Mouse (Mus musculus): ENCODE measurements at regions not wholly inside any gene's neighbourhood (a gene's known extent, or its start where the extent isn't known, plus 50 kb on each side); places are given as distances from the start of the nearest gene placed in this dataset.

DNA sequence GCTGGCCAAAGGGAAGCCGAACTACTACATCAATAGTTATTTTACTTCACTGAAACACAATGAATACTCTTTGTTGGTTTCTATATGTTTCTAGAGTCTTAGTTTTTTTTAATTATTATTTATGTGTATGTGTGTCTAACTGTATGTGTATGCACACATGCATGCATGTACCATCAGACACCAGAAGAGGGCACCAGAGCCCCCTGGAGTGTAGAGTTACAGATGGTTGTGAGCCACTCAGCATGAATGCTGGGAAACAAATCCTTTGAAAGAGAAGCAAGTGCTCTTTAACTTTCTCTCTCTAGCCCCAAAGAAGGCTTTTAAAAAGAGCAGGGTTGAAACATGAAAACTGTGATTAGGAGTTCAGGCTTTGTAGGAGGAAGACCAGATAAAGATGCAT lies 290.7 kb downstream of the Sorl1 start:
- no peaks in the 10 kb centered on the region for H3K79me3 ChIP-seq (ENCODE audit: low read depth)
- H3K36me3 ChIP-seq (ENCODE audit: control insufficient read depth, insufficient read depth): no peaks in the 10 kb centered on the region
- no peaks in the 10 kb centered on the region for H3K79me2 ChIP-seq (ENCODE audit: control insufficient read depth, insufficient read depth)
- H3ac ChIP-seq (ENCODE audit: control insufficient read depth, insufficient read length, low read depth): no peak overlapping the region
- no peaks in the 10 kb centered on the region for H3K27me3 ChIP-seq (ENCODE audit: control insufficient read depth, insufficient read depth, insufficient read length)
- TF ChIP-seq USF1 (IDR thresholded peaks at IDR 0.05; ENCODE audit: low read depth) (no peak), CEBPB (IDR thresholded peaks at IDR 0.05; ENCODE audit: low read depth) (no peak), MYOD1 (IDR thresholded peaks at IDR 0.05; ENCODE audit: control insufficient read depth, insufficient read length, low read depth) (no peak), MAX (IDR thresholded peaks at IDR 0.05) (no peak), MYOG (IDR thresholded peaks at IDR 0.05; ENCODE audit: control insufficient read depth, extremely low read depth, insufficient read length) (no peak), CTCF (IDR thresholded peaks at IDR 0.05; ENCODE audit: control insufficient read depth, insufficient read depth, insufficient read length) (no peak), FOSL1 (IDR thresholded peaks at IDR 0.05; ENCODE audit: insufficient read depth, low read length, poor library complexity, severe bottlenecking) (no peak)
- H3K4me3 ChIP-seq (ENCODE audit: insufficient read depth, poor library complexity, severe bottlenecking): no peak overlapping the region

DNA sequence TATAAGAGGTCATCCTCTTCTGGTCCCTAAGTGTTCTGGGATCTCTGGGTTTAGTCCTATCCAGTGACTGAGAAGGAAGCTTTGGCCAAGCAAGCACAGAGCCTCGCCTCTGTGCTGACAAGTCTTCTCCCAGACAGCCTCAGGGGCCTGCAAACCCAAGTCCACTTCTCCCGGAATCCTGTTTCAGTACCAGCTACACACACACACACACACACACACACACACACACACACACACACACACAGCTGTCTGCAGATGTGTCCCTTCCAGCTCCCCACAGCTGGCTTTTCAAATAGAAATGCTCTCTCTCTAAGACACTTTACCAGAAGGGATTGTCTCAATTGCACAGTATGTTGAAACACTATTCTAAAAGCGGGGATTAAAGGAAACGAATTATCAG lies 296.7 kb downstream of the Sorl1 start:
- Histone ChIP-seq H3ac (ENCODE audit: control insufficient read depth, insufficient read length, low read depth) (no peak overlapping the region), H3K36me3 (ENCODE audit: control insufficient read depth, insufficient read depth) (no peaks in the 10 kb centered on the region), H3K79me2 (ENCODE audit: control insufficient read depth, insufficient read depth) (no peaks in the 10 kb centered on the region), H3K27me3 (ENCODE audit: control insufficient read depth, insufficient read depth, insufficient read length) (no peaks in the 10 kb centered on the region), H3K79me3 (ENCODE audit: low read depth) (no peaks in the 10 kb centered on the region), H3K4me3 (ENCODE audit: insufficient read depth, poor library complexity, severe bottlenecking) (no peak overlapping the region)
- TF ChIP-seq MYOD1 (IDR thresholded peaks at IDR 0.05; ENCODE audit: control insufficient read depth, insufficient read length, low read depth) (no peak), MYOG (IDR thresholded peaks at IDR 0.05; ENCODE audit: control insufficient read depth, extremely low read depth, insufficient read length) (no peak), CEBPB (IDR thresholded peaks at IDR 0.05; ENCODE audit: low read depth) (no peak), FOSL1 (IDR thresholded peaks at IDR 0.05; ENCODE audit: insufficient read depth, low read length, poor library complexity, severe bottlenecking) (no peak), USF1 (IDR thresholded peaks at IDR 0.05; ENCODE audit: low read depth) (no peak), CTCF (IDR thresholded peaks at IDR 0.05; ENCODE audit: control insufficient read depth, insufficient read depth, insufficient read length) (no peak), MAX (IDR thresholded peaks at IDR 0.05) (no peak)

DNA sequence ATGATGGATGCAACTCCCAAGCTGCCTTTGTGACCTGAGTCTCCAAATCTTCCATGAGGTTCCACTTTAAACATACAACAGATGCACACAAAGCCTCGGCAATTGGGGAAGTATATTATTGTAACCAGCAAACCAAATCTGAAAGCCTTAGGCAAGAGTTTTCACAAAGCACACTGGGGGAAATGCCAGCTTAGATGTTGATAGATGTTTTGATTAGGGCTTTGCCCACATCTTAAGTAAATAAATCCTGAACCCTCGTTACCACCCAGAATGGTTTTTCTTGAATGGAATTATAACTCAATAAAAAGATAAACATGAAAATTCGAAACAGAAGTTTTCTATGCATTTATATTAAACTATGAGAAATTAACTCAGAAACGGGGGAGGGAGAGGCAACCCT lies 302.7 kb downstream of the Sorl1 start:
- H3K36me3 ChIP-seq (ENCODE audit: control insufficient read depth, insufficient read depth): no peaks in the 10 kb centered on the region
- no peaks in the 10 kb centered on the region for H3K79me2 ChIP-seq (ENCODE audit: control insufficient read depth, insufficient read depth)
- H3ac ChIP-seq (ENCODE audit: control insufficient read depth, insufficient read length, low read depth): no peak overlapping the region
- no peaks in the 10 kb centered on the region for H3K79me3 ChIP-seq (ENCODE audit: low read depth)
- no peak overlapping the region for H3K4me3 ChIP-seq (ENCODE audit: insufficient read depth, poor library complexity, severe bottlenecking)
- H3K27me3 ChIP-seq (ENCODE audit: control insufficient read depth, insufficient read depth, insufficient read length): no peaks in the 10 kb centered on the region
- TF ChIP-seq MYOG (IDR thresholded peaks at IDR 0.05; ENCODE audit: control insufficient read depth, extremely low read depth, insufficient read length) (no peak), MAX (IDR thresholded peaks at IDR 0.05) (no peak), FOSL1 (IDR thresholded peaks at IDR 0.05; ENCODE audit: insufficient read depth, low read length, poor library complexity, severe bottlenecking) (no peak), CEBPB (IDR thresholded peaks at IDR 0.05; ENCODE audit: low read depth) (no peak), MYOD1 (IDR thresholded peaks at IDR 0.05; ENCODE audit: control insufficient read depth, insufficient read length, low read depth) (no peak), CTCF (IDR thresholded peaks at IDR 0.05; ENCODE audit: control insufficient read depth, insufficient read depth, insufficient read length) (no peak), USF1 (IDR thresholded peaks at IDR 0.05; ENCODE audit: low read depth) (no peak)

DNA sequence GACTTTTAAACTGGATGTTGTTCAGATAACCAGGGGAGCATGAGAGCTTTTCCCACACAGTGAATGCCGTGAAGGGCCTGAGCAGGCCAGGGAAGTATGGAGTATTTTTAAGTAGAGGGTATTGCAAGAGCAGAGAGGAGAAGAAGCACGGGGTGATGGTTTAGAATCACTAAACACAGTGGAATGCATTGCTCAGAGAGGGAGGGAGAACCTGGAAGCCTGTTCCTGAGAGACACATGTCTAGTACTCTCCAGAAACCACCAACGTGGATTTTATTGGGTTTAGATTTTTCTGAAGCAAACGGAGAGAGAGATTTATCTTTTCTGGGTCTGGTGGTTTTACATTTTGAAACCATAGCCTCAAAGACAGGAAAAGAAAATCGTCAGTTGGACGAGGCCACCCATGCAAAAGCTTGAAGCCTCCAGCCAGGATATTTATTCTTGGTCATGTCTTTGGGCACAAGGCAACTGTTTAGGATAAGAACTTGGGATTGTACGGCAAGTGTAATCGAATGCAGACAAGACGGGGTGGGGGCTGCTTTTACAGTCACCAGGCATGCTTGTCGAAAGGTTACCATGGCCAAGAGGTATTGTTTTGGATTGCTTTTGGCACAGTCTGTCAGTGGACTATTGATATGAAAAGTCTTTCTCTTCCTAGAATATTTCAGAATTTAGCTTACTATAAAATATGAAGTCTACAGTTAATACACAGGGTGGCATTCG lies 306.2 kb downstream of the Sorl1 start:
- Histone ChIP-seq H3K79me3 (ENCODE audit: low read depth) (no peaks in the 10 kb centered on the region), H3K79me2 (ENCODE audit: control insufficient read depth, insufficient read depth) (no peaks in the 10 kb centered on the region), H3K27me3 (ENCODE audit: control insufficient read depth, insufficient read depth, insufficient read length) (no peaks in the 10 kb centered on the region), H3K4me3 (ENCODE audit: insufficient read depth, poor library complexity, severe bottlenecking) (no peak overlapping the region), H3ac (ENCODE audit: control insufficient read depth, insufficient read length, low read depth) (no peak overlapping the region), H3K36me3 (ENCODE audit: control insufficient read depth, insufficient read depth) (no peaks in the 10 kb centered on the region)
- no peak for TF ChIP-seq CEBPB (IDR thresholded peaks at IDR 0.05; ENCODE audit: low read depth)
- no peak for TF ChIP-seq USF1 (IDR thresholded peaks at IDR 0.05; ENCODE audit: low read depth)
- no peak for TF ChIP-seq MYOD1 (IDR thresholded peaks at IDR 0.05; ENCODE audit: control insufficient read depth, insufficient read length, low read depth)
- TF ChIP-seq MAX (IDR thresholded peaks at IDR 0.05): no peak
- no peak for TF ChIP-seq MYOG (IDR thresholded peaks at IDR 0.05; ENCODE audit: control insufficient read depth, extremely low read depth, insufficient read length)
- TF ChIP-seq FOSL1 (IDR thresholded peaks at IDR 0.05; ENCODE audit: insufficient read depth, low read length, poor library complexity, severe bottlenecking): no peak
- no peak for TF ChIP-seq CTCF (IDR thresholded peaks at IDR 0.05; ENCODE audit: control insufficient read depth, insufficient read depth, insufficient read length)

DNA sequence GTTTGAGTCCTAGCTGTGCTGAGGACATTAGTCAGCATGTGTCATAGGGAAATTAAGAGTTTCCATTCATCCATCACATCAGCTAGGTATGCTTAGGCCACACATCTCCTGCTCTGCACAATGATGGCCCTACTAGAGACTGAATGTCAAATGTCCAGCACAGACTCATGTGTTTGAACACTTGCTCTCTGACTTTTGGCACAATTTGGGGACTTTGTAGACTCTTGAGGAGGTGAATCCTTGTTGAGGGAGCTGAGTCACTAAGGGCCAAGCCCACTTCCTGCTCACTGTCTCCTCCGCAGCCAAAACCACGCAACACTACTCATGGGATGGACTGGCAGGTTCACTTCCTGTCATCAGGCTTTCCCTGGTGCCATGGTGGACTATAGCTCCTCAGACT lies 308.2 kb downstream of the Sorl1 start:
- TF ChIP-seq MYOG (IDR thresholded peaks at IDR 0.05; ENCODE audit: control insufficient read depth, extremely low read depth, insufficient read length) (no peak), FOSL1 (IDR thresholded peaks at IDR 0.05; ENCODE audit: insufficient read depth, low read length, poor library complexity, severe bottlenecking) (peak; percentile 22), MAX (IDR thresholded peaks at IDR 0.05) (peak; percentile 22)
- no peaks in the 10 kb centered on the region for H3K27me3 ChIP-seq (ENCODE audit: control insufficient read depth, insufficient read depth, insufficient read length)
- H3ac ChIP-seq (ENCODE audit: control insufficient read depth, insufficient read length, low read depth): no peak overlapping the region
- H3K79me3 ChIP-seq (ENCODE audit: low read depth): no peaks in the 10 kb centered on the region
- no peaks in the 10 kb centered on the region for H3K79me2 ChIP-seq (ENCODE audit: control insufficient read depth, insufficient read depth)
- no peak overlapping the region for H3K4me3 ChIP-seq (ENCODE audit: insufficient read depth, poor library complexity, severe bottlenecking)
- H3K36me3 ChIP-seq (ENCODE audit: control insufficient read depth, insufficient read depth): no peaks in the 10 kb centered on the region

DNA sequence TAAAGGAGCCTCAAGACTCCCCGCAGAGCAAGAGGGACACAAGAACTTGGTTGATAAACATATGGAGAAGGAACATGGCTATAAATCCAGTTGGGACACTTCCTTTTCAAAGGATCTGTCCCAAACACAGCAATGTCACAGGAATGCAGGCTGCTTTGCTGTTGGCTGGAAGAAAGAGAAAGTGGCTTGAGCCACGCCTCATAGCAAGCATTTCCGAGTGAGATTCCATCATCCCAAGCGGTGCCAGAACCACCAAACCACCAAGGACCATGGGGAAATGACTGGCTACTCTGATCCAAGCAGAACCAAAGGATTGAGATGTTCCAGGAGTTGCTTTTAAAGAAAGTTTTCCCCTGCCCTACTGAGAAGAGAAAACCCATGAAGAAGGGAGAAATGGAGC lies 314.8 kb downstream of the Sorl1 start:
- no peaks in the 10 kb centered on the region for H3K79me3 ChIP-seq (ENCODE audit: low read depth)
- H3K36me3 ChIP-seq (ENCODE audit: control insufficient read depth, insufficient read depth): no peaks in the 10 kb centered on the region
- TF ChIP-seq MYOG (IDR thresholded peaks at IDR 0.05; ENCODE audit: control insufficient read depth, extremely low read depth, insufficient read length): no peak
- TF ChIP-seq MAX (IDR thresholded peaks at IDR 0.05): peak; percentile 39
- no peak overlapping the region for H3K4me3 ChIP-seq (ENCODE audit: insufficient read depth, poor library complexity, severe bottlenecking)
- H3K27me3 ChIP-seq (ENCODE audit: control insufficient read depth, insufficient read depth, insufficient read length): no peaks in the 10 kb centered on the region
- no peaks in the 10 kb centered on the region for H3K79me2 ChIP-seq (ENCODE audit: control insufficient read depth, insufficient read depth)
- no peak overlapping the region for H3ac ChIP-seq (ENCODE audit: control insufficient read depth, insufficient read length, low read depth)

Data from C2C12 (cell line).